Mouse (Mus musculus): ENCODE results near the gene Astn2. TPM values are rescaled to one million over a fixed set of nuclear protein-coding genes. Genes with fewer than 3 reads are reported as not detected.

The Astn2 gene
- total and polyA plus RNA-seq, 2 experiments: 0.77 to 1.2 TPM

DNA sequence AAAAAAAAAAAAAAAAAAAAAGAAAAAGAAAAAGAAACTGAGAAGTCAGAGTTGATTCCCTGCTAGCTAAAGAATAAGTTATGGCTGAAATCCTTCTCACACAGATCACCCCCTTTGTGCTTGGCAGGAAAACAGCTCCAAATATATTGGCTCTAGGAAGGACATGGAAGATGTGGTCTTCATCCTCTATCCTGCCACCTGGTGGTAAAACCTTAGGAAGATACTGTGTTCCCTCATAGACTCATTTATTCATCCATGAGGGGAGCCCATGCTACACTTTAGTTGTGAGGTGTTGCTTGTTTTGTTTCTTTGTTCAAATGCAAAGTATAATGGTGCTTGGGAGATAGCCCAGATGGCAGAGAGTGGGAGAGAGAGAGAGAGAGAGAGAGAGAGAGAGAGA is 613.4 kb downstream of the Astn2 start:
- Histone ChIP-seq H3K36me3 (ENCODE audit: control insufficient read depth, insufficient read depth, low read length) (no peaks in the 10 kb centered on the region), H3K9ac (ENCODE audit: low read depth, low read length) (no peak overlapping the region), H3K27ac (replicated peaks; ENCODE audit: insufficient read depth, low read depth, low read length) (no peak overlapping the region), H3K27me3 (ENCODE audit: control insufficient read depth, insufficient read depth, low read length) (no peaks in the 10 kb centered on the region), H3K79me2 (ENCODE audit: control insufficient read depth, insufficient read depth, low read length) (no peaks in the 10 kb centered on the region), H3K4me3 (ENCODE audit: insufficient read depth, low read depth, low read length) (no peak overlapping the region), H3K4me1 (ENCODE audit: control insufficient read depth, insufficient read depth, low read length) (no peaks in the 10 kb centered on the region)
- DNase-seq (ENCODE audit: extremely low read depth, low read depth, low spot score): no peak
- TF ChIP-seq CTCF (IDR thresholded peaks at IDR 0.05; ENCODE audit: low read depth, low read length): no peak
- no peak for TF ChIP-seq POLR2A (IDR thresholded peaks at IDR 0.05; ENCODE audit: extremely low read depth, insufficient read depth, low read length)

DNA sequence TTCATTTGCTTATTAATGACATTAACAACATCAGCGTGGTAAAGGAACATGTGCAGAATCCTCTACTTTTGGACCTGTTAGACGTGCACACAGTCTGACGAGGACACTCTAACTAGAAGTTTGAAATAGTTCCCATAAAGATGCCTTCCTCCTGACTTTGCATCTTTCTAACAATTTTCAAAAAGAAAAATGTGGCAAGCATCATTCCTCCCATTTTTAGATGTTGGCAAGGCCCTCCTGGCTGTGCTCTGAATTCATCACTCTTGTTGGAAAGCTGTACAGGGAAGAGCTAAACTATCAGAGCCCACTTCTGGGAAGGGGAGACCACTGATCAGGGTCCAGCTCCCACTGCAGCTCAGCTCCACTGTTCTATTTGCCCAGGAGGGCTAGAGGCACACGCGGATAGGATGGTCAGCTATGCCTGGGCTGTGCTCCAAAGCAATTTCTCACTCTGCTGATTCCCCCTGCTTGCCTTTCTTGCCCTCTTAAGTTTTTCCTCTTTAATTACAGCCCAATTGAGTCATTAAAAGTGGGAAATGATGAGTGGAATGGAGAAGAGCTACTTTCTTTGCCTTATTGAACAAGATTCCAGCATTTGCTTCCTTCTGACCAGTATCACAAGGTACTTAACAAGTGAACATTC is 630.9 kb downstream of the Astn2 start:
- 79% methylated on average over 5 of the region's 5 CpGs for WGBS

DNA sequence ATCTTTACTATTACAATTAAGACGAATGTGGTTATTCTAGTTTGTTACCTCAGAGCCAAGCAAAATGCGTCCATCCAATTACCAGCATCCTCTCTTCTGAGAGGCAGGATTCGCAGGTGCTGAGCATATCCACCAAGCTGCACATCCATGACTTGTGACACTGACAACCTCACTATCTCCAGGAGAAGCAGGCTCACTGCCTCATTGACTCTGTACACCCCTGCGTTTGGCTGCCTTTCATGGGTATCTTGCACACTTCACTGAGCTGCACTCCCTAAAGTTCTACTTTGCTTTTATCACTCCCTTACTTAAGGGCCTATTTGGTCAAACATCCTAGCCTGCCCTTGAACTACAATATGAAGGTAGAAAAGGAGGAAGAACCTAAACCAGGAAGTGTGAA is 633.5 kb downstream of the Astn2 start:
- no peak for DNase-seq (ENCODE audit: extremely low read depth, low read depth, low spot score)
- WGBS: 82% methylated on average over 4 of the region's 4 CpGs
- Histone ChIP-seq H3K27me3 (ENCODE audit: control insufficient read depth, insufficient read depth, low read length) (no peaks in the 10 kb centered on the region), H3K36me3 (ENCODE audit: control insufficient read depth, insufficient read depth, low read length) (no peaks in the 10 kb centered on the region), H3K4me3 (ENCODE audit: insufficient read depth, low read depth, low read length) (no peak overlapping the region), H3K9ac (ENCODE audit: low read depth, low read length) (no peak overlapping the region), H3K4me1 (ENCODE audit: control insufficient read depth, insufficient read depth, low read length) (no peaks in the 10 kb centered on the region), H3K27ac (replicated peaks; ENCODE audit: insufficient read depth, low read depth, low read length) (no peak overlapping the region), H3K79me2 (ENCODE audit: control insufficient read depth, insufficient read depth, low read length) (no peaks in the 10 kb centered on the region)
- TF ChIP-seq CTCF (IDR thresholded peaks at IDR 0.05; ENCODE audit: low read depth, low read length) (no peak), POLR2A (IDR thresholded peaks at IDR 0.05; ENCODE audit: extremely low read depth, insufficient read depth, low read length) (no peak)

More for the DNA sequence above, 630.9 kb downstream of the Astn2 start:
- Histone ChIP-seq H3K4me1 (ENCODE audit: control insufficient read depth, insufficient read depth, low read length) (no peaks in the 10 kb centered on the region), H3K9ac (ENCODE audit: low read depth, low read length) (no peak overlapping the region), H3K27me3 (ENCODE audit: control insufficient read depth, insufficient read depth, low read length) (no peaks in the 10 kb centered on the region), H3K36me3 (ENCODE audit: control insufficient read depth, insufficient read depth, low read length) (no peaks in the 10 kb centered on the region), H3K79me2 (ENCODE audit: control insufficient read depth, insufficient read depth, low read length) (no peaks in the 10 kb centered on the region), H3K27ac (replicated peaks; ENCODE audit: insufficient read depth, low read depth, low read length) (no peak overlapping the region), H3K4me3 (ENCODE audit: insufficient read depth, low read depth, low read length) (no peak overlapping the region)
- no peak for DNase-seq (ENCODE audit: extremely low read depth, low read depth, low spot score)
- TF ChIP-seq CTCF (IDR thresholded peaks at IDR 0.05; ENCODE audit: low read depth, low read length): no peak
- no peak for TF ChIP-seq POLR2A (IDR thresholded peaks at IDR 0.05; ENCODE audit: extremely low read depth, insufficient read depth, low read length)

DNA sequence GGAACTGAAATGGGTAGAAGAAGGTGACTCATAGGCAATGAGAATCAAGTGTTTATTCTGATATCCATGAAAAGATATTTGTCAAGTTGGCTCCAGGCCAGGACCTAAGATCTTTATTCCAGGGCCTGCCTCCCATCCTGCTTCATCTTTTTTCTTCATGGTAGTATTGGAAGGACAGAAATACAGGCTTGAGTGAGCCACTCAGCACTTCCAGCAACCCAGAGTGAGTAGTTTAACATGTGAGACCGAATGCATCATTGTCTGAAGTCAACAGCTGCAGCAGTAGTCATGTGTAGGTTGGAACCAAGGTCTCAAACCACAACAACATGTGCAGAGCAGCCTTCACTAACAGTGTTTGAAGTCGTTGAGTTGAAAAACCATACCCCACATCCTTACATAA is 636.5 kb downstream of the Astn2 start:
- Histone ChIP-seq H3K27me3 (ENCODE audit: control insufficient read depth, insufficient read depth, low read length) (no peaks in the 10 kb centered on the region), H3K4me3 (ENCODE audit: insufficient read depth, low read depth, low read length) (no peak overlapping the region), H3K36me3 (ENCODE audit: control insufficient read depth, insufficient read depth, low read length) (no peaks in the 10 kb centered on the region), H3K9ac (ENCODE audit: low read depth, low read length) (no peak overlapping the region), H3K79me2 (ENCODE audit: control insufficient read depth, insufficient read depth, low read length) (no peaks in the 10 kb centered on the region), H3K4me1 (ENCODE audit: control insufficient read depth, insufficient read depth, low read length) (no peaks in the 10 kb centered on the region), H3K27ac (replicated peaks; ENCODE audit: insufficient read depth, low read depth, low read length) (no peak overlapping the region)
- WGBS: 54% methylated on average over 2 of the region's 2 CpGs
- TF ChIP-seq CTCF (IDR thresholded peaks at IDR 0.05; ENCODE audit: low read depth, low read length): no peak
- TF ChIP-seq POLR2A (IDR thresholded peaks at IDR 0.05; ENCODE audit: extremely low read depth, insufficient read depth, low read length): no peak
- no peak for DNase-seq (ENCODE audit: extremely low read depth, low read depth, low spot score)

DNA sequence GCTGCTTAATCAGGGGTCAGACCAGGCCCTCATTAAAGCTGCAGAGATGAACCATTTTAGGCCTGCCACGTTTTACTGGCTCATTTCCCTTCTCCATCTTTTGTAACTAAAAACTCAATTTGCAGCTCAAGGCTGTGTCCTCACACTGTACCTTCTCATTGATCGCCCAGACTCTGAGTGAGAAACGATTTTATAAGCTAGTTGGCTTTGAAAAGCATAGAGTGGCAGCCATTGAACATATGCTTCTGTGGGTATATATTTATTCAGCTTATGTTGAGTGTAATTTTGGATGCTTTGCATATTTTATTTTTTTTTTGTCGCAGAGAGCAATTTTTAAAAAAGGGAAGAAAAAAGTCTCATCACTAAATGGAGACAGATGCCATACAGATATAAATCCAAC is 637.0 kb downstream of the Astn2 start:
- Histone ChIP-seq H3K9ac (ENCODE audit: low read depth, low read length) (no peak overlapping the region), H3K79me2 (ENCODE audit: control insufficient read depth, insufficient read depth, low read length) (no peaks in the 10 kb centered on the region), H3K36me3 (ENCODE audit: control insufficient read depth, insufficient read depth, low read length) (no peaks in the 10 kb centered on the region), H3K4me1 (ENCODE audit: control insufficient read depth, insufficient read depth, low read length) (no peaks in the 10 kb centered on the region), H3K27ac (replicated peaks; ENCODE audit: insufficient read depth, low read depth, low read length) (no peak overlapping the region), H3K4me3 (ENCODE audit: insufficient read depth, low read depth, low read length) (no peak overlapping the region), H3K27me3 (ENCODE audit: control insufficient read depth, insufficient read depth, low read length) (no peaks in the 10 kb centered on the region)
- WGBS: 71% methylated on average over 4 of the region's 4 CpGs
- no peak for DNase-seq (ENCODE audit: extremely low read depth, low read depth, low spot score)
- TF ChIP-seq CTCF (IDR thresholded peaks at IDR 0.05; ENCODE audit: low read depth, low read length) (no peak), POLR2A (IDR thresholded peaks at IDR 0.05; ENCODE audit: extremely low read depth, insufficient read depth, low read length) (no peak)

DNA sequence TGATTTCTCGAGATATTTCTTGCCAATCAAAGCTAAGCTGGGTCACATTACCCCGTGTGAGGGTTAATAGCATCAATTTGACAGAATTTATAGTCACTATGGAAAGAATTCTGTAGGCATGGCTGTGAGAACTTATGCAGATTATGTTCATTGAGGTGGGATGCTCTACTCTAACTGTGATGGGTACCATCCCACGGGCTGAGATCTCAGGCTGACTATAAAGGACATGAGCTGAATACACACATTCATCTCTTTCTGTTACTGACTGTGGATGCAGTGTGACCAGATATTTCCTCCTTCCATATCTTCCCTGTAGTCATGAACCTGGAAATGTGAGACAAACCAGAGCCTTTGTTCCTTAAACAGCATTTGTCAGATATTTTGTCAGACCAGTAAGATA is 639.1 kb downstream of the Astn2 start:
- H3K27ac ChIP-seq (replicated peaks; ENCODE audit: insufficient read depth, low read depth, low read length): no peak overlapping the region
- H3K79me2 ChIP-seq (ENCODE audit: control insufficient read depth, insufficient read depth, low read length): no peaks in the 10 kb centered on the region
- no peaks in the 10 kb centered on the region for H3K36me3 ChIP-seq (ENCODE audit: control insufficient read depth, insufficient read depth, low read length)
- no peaks in the 10 kb centered on the region for H3K27me3 ChIP-seq (ENCODE audit: control insufficient read depth, insufficient read depth, low read length)
- no peak for DNase-seq (ENCODE audit: extremely low read depth, low read depth, low spot score)
- 71% methylated on average over 3 of the region's 3 CpGs for WGBS
- no peak overlapping the region for H3K9ac ChIP-seq (ENCODE audit: low read depth, low read length)
- H3K4me3 ChIP-seq (ENCODE audit: insufficient read depth, low read depth, low read length): no peak overlapping the region
- no peaks in the 10 kb centered on the region for H3K4me1 ChIP-seq (ENCODE audit: control insufficient read depth, insufficient read depth, low read length)
- TF ChIP-seq POLR2A (IDR thresholded peaks at IDR 0.05; ENCODE audit: extremely low read depth, insufficient read depth, low read length): no peak
- TF ChIP-seq CTCF (IDR thresholded peaks at IDR 0.05; ENCODE audit: low read depth, low read length): no peak

All from liver, adult 2 months (tissue).